Mouse (Mus musculus) ES-E14 (cell line): ENCODE data around the gene Mapk8ip2.

Source experiments
- CHD2 ChIP-seq: IDR thresholded peaks from 2 replicates; pipeline ENCODE4 v1.6.1; 2014; ENCODE audit warnings: mild to moderate bottlenecking, low read depth, low read length, inconsistent platforms
- ZNF384 ChIP-seq: IDR thresholded peaks from 2 replicates; pipeline ENCODE4 v1.6.1; 2012; ENCODE audit warnings: low read depth, low read length, inconsistent platforms

GRCm38 (mm10) chr15:89462176-89462575 is 8.5 kb downstream of the Mapk8ip2 start:
- no peak for TF ChIP-seq CHD2
- TF ChIP-seq ZNF384: no peak
